Mouse (Mus musculus) limb, embryonic 10.5 days (tissue): ENCODE data around the gene Sptbn4. TPM values are rescaled to one million over a fixed set of nuclear protein-coding genes. Genes with fewer than 3 reads are reported as not detected.

Experiments
- DNase-seq: peaks from one replicate; pipeline ENCODE4 v3.0.0-alpha.2; 2017; ENCODE audit warnings: low spot score
- H3K27ac ChIP-seq: fragments of 300-500 bp; sonication (generic); 2 replicates; pipeline ENCODE4 v1.5.1; 2016; ENCODE audit warnings: mild to moderate bottlenecking
- H3K27me3 ChIP-seq: fragments of 300-500 bp; sonication (generic); 2 replicates; pipeline ENCODE4 v1.6.1; 2016; ENCODE audit warnings: low read depth, mild to moderate bottlenecking; ENCODE audit not compliant: poor library complexity, severe bottlenecking
- H3K36me3 ChIP-seq: fragments of 300-500 bp; sonication (generic); 2 replicates; pipeline ENCODE4 v1.6.1; 2016; ENCODE audit warnings: mild to moderate bottlenecking, moderate library complexity
- H3K4me1 ChIP-seq: fragments of 300-500 bp; sonication (generic); 2 replicates; pipeline ENCODE4 v1.6.1; 2016
- H3K4me3 ChIP-seq: fragments of 300-500 bp; sonication (generic); 2 replicates; pipeline ENCODE4 v1.5.1; 2016; ENCODE audit warnings: mild to moderate bottlenecking, moderate library complexity
- H3K9me3 ChIP-seq: fragments of 300-500 bp; sonication (generic); replicated peaks from 2 replicates; pipeline ENCODE4 v1.6.1; 2016; ENCODE audit warnings: mild to moderate bottlenecking
- WGBS: fragments of 180-500 bp; shearing (Covaris S2); methylation state at CpG from one replicate; pipeline ENCODE4 v1.1.7; 2016; 5-methylcytosine and 5-hydroxymethylcytosine counted together
- polyA plus RNA-seq: library from polyadenylated mRNA; unstranded; fragments of >200 nt; fragmentation: Nextera tagmentation; extraction: Ambion mirVana; gene quantifications from 2 replicates; pipeline ENCODE4 v1.2.1, GENCODE M21; 2016

Gene Sptbn4
- polyA plus RNA-seq, 1 experiment from 2014 or later: 0.15 TPM

DNA sequence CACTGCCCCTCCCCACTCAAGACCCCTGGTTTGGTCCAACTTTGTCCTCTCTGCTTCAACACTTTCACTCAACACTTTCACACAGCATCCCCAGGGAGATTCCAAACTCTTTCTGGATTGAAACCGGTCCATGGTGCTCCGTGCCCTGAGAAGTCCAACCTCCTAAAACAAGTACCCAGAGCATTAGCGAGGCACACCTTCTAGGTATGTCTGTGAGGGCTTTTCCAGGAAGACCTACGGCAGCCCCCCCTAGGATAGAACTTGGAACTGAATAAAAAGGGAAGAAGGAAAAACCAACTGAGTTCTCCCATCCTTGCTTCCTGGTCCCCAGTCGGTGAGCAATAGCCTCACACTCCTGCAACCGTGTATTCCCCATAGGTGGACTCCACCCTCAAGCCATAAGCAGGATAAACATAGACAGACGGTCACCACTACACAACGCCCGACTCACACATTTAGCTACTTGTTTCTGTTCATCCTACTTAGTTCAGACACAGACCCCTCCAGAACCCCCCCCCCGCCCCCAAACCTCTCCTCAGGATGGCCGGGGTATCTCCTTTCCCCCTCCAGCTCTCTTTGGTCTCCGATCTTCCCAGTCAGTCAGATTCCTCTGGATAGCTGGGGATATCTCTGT is 135.7 kb downstream of the Sptbn4 start:
- Histone ChIP-seq H3K27ac (no peak overlapping the region), H3K27me3 (peaks cover 42% of the 10 kb centered on the region), H3K36me3 (no peaks in the 10 kb centered on the region), H3K4me1 (peaks cover 27% of the 10 kb centered on the region), H3K4me3 (no peak overlapping the region), H3K9me3 (peaks cover 8% of the 10 kb centered on the region)
- DNase-seq: peak; percentile 26
- 88% methylated on average over 12 of the region's 12 CpGs for WGBS

DNA sequence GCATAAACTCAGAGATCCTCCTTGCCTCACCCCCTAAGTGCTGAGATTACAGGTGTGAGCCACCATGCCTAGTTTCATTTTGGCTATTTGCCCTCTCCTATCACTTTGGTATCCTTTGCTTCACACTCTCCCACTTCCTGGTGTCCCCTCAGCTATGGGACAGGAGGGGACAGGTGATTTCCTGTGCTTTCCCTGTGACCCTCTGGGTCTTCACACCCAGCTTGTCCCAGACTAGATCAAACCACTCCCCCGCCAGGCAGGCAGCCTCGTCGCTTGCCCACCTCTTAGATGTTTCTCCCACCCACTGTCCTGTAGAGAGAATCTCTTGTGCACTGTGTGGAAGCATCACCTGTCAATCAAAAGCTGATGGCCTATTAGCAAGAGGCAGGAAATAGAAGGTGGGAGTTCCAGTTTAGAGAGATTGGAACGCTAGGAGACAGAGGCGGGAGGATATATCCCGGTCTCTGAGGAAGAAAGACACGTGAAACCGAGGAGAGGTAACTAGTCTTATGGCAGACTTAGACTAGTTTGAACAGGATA is 136.4 kb downstream of the Sptbn4 start:
- Histone ChIP-seq H3K27me3 (peaks cover 42% of the 10 kb centered on the region), H3K4me3 (no peak overlapping the region), H3K36me3 (no peaks in the 10 kb centered on the region), H3K27ac (no peak overlapping the region), H3K4me1 (peaks cover 27% of the 10 kb centered on the region), H3K9me3 (peaks cover 8% of the 10 kb centered on the region)
- DNase-seq: no peak
- WGBS: 41% methylated on average over 8 of the region's 8 CpGs

DNA sequence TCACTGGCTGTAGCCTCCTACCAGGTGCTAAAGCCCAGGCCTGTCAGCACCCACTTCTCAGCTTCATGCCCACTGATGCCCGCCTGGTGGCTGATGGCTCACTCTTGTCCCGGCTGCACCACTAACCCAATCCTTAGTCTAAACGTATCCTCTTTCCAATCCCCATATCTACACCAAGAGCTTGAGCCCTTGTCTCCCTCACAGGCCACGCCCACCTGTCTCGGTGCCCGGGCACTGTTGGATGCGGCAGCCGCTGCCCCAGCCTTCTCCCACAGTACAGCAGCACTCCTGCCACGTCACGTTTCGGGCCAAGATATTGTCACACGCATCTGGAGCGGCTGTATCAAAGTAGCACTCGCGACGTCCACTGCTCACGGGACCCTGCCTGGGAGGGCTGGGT is 137.2 kb downstream of the Sptbn4 start:
- Histone ChIP-seq H3K4me1 (peaks cover 23% of the 10 kb centered on the region), H3K36me3 (no peaks in the 10 kb centered on the region), H3K4me3 (peak overlapping the region; percentile 35), H3K9me3 (peaks cover 8% of the 10 kb centered on the region), H3K27me3 (peaks cover 45% of the 10 kb centered on the region), H3K27ac (no peak overlapping the region)
- 6% methylated on average over 17 of the region's 17 CpGs for WGBS
- peak; percentile 40 for DNase-seq

DNA sequence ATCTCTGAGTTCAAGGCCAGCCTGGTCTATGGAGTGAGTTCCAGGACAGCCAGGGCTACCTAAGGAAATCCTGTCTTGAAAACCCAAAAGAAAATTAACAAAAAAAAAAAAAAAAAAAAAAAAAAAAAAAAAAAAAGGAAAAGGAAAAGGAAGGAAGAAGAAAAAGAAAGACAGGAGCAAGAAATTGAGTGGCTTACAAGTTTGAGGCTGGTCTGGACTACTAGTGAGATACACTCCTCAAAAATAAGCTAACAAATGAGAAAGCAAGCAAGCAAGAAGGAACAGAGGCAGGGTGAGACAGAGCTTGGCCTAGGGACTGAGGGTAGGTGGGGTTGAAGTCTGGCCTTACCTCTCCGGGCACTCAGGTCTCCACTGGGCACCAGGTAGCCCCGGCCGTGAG is 137.7 kb downstream of the Sptbn4 start:
- Histone ChIP-seq H3K4me3 (no peak overlapping the region), H3K4me1 (peaks cover 23% of the 10 kb centered on the region), H3K36me3 (no peaks in the 10 kb centered on the region), H3K27me3 (peaks cover 47% of the 10 kb centered on the region), H3K27ac (no peak overlapping the region), H3K9me3 (peaks cover 8% of the 10 kb centered on the region)
- WGBS: 59% methylated on average over 3 of the region's 3 CpGs
- peak; percentile 39 for DNase-seq

DNA sequence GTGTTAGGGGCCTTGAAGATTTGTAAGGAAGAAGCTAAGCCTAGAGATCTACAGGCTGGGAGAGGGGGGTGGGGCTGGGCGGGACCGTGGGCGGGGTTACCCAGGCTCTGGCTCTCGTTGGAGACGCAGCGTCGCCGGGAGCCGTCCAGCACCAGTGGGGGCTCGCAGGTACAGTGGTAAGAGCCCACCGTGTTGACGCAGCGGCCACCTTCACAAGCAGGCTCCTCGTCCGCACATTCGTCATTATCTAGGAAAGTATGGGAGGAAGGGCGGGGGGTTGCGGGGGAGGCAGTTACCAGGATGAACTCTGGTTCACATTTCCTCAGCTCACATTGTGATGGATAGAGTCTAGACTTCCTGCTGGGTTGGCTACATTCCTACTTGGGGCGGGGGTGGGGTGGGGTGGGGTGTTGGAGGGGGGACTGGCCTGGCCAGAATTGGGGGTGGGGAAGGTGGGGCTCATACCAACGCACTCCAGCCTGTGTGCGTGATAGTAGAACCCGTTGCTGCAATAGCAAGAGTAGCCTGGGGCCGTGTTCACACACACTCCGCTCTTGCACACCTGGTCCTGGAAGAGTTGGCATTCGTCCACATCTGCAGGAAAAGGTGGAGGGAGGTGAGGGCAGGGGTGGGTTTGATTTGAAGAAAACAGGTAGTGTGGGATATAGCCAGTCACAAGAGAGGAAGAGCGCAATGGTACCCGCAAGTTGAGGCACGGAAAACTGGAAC is 138.5 kb downstream of the Sptbn4 start:
- Histone ChIP-seq H3K36me3 (no peaks in the 10 kb centered on the region), H3K27ac (no peak overlapping the region), H3K27me3 (peaks cover 51% of the 10 kb centered on the region), H3K4me1 (peaks cover 23% of the 10 kb centered on the region), H3K9me3 (peaks cover 4% of the 10 kb centered on the region), H3K4me3 (peak overlapping the region; percentile 43)
- 7% methylated on average over 28 of the region's 28 CpGs for WGBS
- DNase-seq: peak; percentile 58

DNA sequence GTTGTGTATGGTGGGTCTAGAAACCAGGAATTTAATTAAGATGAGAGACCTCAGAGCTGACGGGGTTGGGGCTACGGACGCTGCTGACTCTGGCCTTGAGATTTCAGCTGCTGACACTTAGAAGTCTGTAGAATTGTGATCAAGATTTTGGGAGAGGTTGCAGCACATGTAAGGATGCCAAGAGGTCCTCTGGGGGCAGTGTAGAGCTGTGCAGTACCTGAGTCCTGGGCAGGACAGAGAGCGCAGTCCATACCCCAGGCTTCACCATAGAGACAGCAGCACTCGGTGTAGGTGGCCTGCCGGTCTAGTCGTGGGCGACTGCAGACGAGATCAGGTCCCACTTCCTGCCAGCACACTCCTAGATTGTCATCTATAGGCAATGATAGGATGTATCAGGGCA is 139.9 kb downstream of the Sptbn4 start:
- no peaks in the 10 kb centered on the region for H3K36me3 ChIP-seq
- H3K9me3 ChIP-seq: no peaks in the 10 kb centered on the region
- peak; percentile 28 for DNase-seq
- peaks cover 23% of the 10 kb centered on the region for H3K4me1 ChIP-seq
- H3K27ac ChIP-seq: no peak overlapping the region
- no peak overlapping the region for H3K4me3 ChIP-seq
- 75% methylated on average over 9 of the region's 9 CpGs for WGBS
- H3K27me3 ChIP-seq: peaks cover 65% of the 10 kb centered on the region

Other genes starting within 250 kb of the Sptbn4 start
- 7.2 and 7.9 TPM in 2 replicates for gene Itpkc, start 219.0 kb downstream of the Sptbn4 start, polyA plus RNA-seq
- 16.3 and 16.4 TPM in 2 replicates for gene Coq8b, start 214.7 kb downstream of the Sptbn4 start, polyA plus RNA-seq
- gene Numbl, start 189.3 kb downstream of the Sptbn4 start, polyA plus RNA-seq: 7.9 and 10.4 TPM in 2 replicates
- gene Ltbp4, start 110.0 kb downstream of the Sptbn4 start, polyA plus RNA-seq: 6.7 and 10.6 TPM in 2 replicates
- 46.1 and 61.2 TPM in 2 replicates for gene Shkbp1, start 91.7 kb downstream of the Sptbn4 start, polyA plus RNA-seq
- not detected in 2 replicates for gene Gm20479, start 90.3 kb downstream of the Sptbn4 start, polyA plus RNA-seq
- 33.3 and 34.9 TPM in 2 replicates for gene Blvrb, start 292 bp upstream of the Sptbn4 start, polyA plus RNA-seq
- 20.1 and 29.7 TPM in 2 replicates for gene Sertad3, start 26.1 kb upstream of the Sptbn4 start, polyA plus RNA-seq
- gene Sertad1, start 39.2 kb upstream of the Sptbn4 start, polyA plus RNA-seq: 25.0 and 29.8 TPM in 2 replicates
- gene Prx, start 51.6 kb upstream of the Sptbn4 start, polyA plus RNA-seq: 3.5 and 4.3 TPM in 2 replicates
- 0.54 and 0.79 TPM in 2 replicates for gene Hipk4, start 75.6 kb upstream of the Sptbn4 start, polyA plus RNA-seq
- gene Pld3, start 105.5 kb upstream of the Sptbn4 start, polyA plus RNA-seq: 31.6 and 49.5 TPM in 2 replicates
- 40.8 and 41.2 TPM in 2 replicates for gene 2310022A10Rik, start 105.5 kb upstream of the Sptbn4 start, polyA plus RNA-seq
- gene Akt2, start 143.9 kb upstream of the Sptbn4 start, polyA plus RNA-seq: 91.3 and 95.0 TPM in 2 replicates
- gene Ttc9b, start 206.2 kb upstream of the Sptbn4 start, polyA plus RNA-seq: 0.23 TPM in 1 of 2 replicates, not detected in the other
- gene Map3k10, start 226.9 kb upstream of the Sptbn4 start, polyA plus RNA-seq: 9.2 and 12.3 TPM in 2 replicates
- gene Zfp607b, start 241.7 kb upstream of the Sptbn4 start, polyA plus RNA-seq: 2.5 and 3.3 TPM in 2 replicates